Mouse (Mus musculus): ENCODE measurements around the gene Tsen2. TPM values are rescaled to one million over a fixed set of nuclear protein-coding genes. Genes with fewer than 3 reads are reported as not detected.

The Tsen2 gene
- polyA plus RNA-seq, 1 experiment from 2014 or later: 24.4 TPM

- ATAC-seq (ENCODE audit: low read depth) (no peak), DNase-seq (ENCODE audit: low spot score) (no peak)
- H3K4me2 ChIP-seq (ENCODE audit: low read depth, low read length): no peak overlapping the region
- H3K27ac ChIP-seq (replicated peaks; ENCODE audit: low read depth, low read length): no peak overlapping the region
- no peaks in the 10 kb centered on the region for H3K27me3 ChIP-seq (replicated peaks; ENCODE audit: control insufficient read depth, insufficient read depth, low read length)
- peaks cover 31% of the 10 kb centered on the region for H3K36me3 ChIP-seq (ENCODE audit: control insufficient read depth, insufficient read depth, low read length)
- 84% methylated on average over 5 of the region's 5 CpGs for whole genome bisulfite sequencing
- peaks cover 8% of the 10 kb centered on the region; the same call in 1 of the 2 replicates for H3K4me1 ChIP-seq (ENCODE audit: control insufficient read depth, insufficient read depth, low read length)
- no peak overlapping the region for H3K9ac ChIP-seq (ENCODE audit: low read depth, low read length)
- H3K4me3 ChIP-seq (ENCODE audit: low read depth, low read length): no peak overlapping the region
- no peaks in the 10 kb centered on the region for H3K9me3 ChIP-seq (ENCODE audit: control insufficient read depth, low read length)
Measured at GRCm38 (mm10) chr6:115546276-115546675, 1.8 kb downstream of the Tsen2 start.

- WGBS: 74% methylated on average over 5 of the region's 5 CpGs
- no peak overlapping the region for H3K9ac ChIP-seq (ENCODE audit: low read depth, low read length)
- H3K27me3 ChIP-seq (replicated peaks; ENCODE audit: control insufficient read depth, insufficient read depth, low read length): no peaks in the 10 kb centered on the region
- H3K36me3 ChIP-seq (ENCODE audit: control insufficient read depth, insufficient read depth, low read length): peaks cover 75% of the 10 kb centered on the region
- DNase-seq (ENCODE audit: low spot score) (no peak), ATAC-seq (ENCODE audit: low read depth) (0 out of 2 replicates have a peak, but pooled peaks have one; percentile 12)
- H3K27ac ChIP-seq (replicated peaks; ENCODE audit: low read depth, low read length): no peak overlapping the region
- H3K4me2 ChIP-seq (ENCODE audit: low read depth, low read length): no peak overlapping the region
- H3K9me3 ChIP-seq (ENCODE audit: control insufficient read depth, low read length): no peaks in the 10 kb centered on the region
- no peaks in the 10 kb centered on the region for H3K4me1 ChIP-seq (ENCODE audit: control insufficient read depth, insufficient read depth, low read length)
- H3K4me3 ChIP-seq (ENCODE audit: low read depth, low read length): no peak overlapping the region
Measured at GRCm38 (mm10) chr6:115555485-115555884, 11.0 kb downstream of the Tsen2 start.

DNA sequence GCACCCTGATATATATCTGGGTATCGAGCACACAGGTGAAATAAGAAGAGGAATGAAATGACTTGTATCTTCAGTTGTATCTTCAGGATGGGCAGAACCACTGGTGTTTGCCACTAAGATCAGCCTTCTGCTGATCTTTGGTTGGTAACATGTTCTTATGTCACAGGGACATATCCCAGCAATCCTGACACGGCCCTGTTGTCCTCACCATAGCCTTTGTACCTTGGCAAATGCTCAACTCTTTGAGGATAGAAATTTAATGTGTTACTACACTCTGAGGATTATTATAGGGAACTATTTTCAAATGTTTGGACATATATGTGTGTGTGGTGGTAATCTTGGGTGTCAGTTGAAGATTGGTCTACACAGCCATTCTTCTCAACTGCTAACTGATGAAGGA is 13.7 kb downstream of the Tsen2 start:
- no peak for DNase-seq (ENCODE audit: low spot score)
- no peak overlapping the region for H3K27ac ChIP-seq (replicated peaks; ENCODE audit: low read depth, low read length)
- H3K4me3 ChIP-seq (ENCODE audit: low read depth, low read length): no peak overlapping the region
- no peak overlapping the region for H3K9ac ChIP-seq (ENCODE audit: low read depth, low read length)
- ATAC-seq (ENCODE audit: low read depth): no peak
- H3K27me3 ChIP-seq (replicated peaks; ENCODE audit: control insufficient read depth, insufficient read depth, low read length): no peaks in the 10 kb centered on the region
- WGBS: 92% methylated on average over 2 of the region's 2 CpGs
- peaks cover 70% of the 10 kb centered on the region for H3K36me3 ChIP-seq (ENCODE audit: control insufficient read depth, insufficient read depth, low read length)
- no peak overlapping the region for H3K4me2 ChIP-seq (ENCODE audit: low read depth, low read length)
- H3K4me1 ChIP-seq (ENCODE audit: control insufficient read depth, insufficient read depth, low read length): no peaks in the 10 kb centered on the region
- no peaks in the 10 kb centered on the region for H3K9me3 ChIP-seq (ENCODE audit: control insufficient read depth, low read length)

DNA sequence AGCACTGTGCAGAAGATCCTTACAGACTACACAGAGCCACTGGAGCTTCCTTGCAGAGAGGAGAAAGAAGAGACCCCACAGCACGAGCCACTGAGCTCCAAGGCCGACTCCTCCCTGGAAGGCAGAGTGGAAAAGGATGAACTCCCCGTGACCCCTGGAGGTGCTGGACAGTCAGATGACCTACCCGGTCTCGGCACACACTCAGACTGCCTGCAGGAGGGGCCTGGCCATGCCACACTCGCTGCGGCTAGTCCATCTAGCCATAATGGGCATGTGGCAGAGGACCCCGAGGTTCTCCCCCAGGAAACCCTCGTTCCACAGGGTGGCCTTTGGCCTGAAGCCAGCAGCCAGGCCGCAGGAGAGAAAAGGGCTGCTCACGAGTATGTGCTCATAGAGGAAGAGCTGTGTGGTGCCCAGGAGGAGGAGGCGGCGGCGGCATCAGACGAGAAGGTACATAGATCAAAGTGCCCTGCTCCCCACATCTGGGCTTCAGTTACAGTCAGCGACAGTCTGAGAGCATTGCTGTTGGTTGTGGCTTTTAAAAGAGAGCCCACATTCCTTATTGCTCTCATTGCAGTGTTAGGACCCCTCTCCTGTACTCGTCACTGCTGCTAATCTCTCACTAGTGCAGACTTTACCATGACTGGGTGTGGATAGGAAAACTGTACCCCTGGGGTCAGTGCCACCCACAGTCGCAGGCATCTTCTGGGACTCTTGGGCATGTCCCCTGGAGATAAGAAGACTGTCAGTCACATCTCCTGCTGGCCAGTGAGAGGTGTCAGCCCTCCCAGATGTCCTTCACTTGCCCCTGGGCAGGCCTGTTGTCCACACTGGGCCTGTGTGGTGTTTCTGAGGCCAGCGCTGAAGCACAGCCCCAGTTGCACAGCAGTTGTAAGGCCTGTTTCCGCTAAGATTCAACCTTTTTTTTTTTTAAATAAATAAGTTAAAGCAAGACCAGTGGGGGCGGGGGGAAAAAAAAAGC is 15.5 kb downstream of the Tsen2 start:
- no peak overlapping the region for H3K4me3 ChIP-seq (ENCODE audit: low read depth, low read length)
- H3K4me2 ChIP-seq (ENCODE audit: low read depth, low read length): no peak overlapping the region
- H3K27ac ChIP-seq (replicated peaks; ENCODE audit: low read depth, low read length): no peak overlapping the region
- ATAC-seq (ENCODE audit: low read depth) (no peak), DNase-seq (ENCODE audit: low spot score) (no peak)
- H3K36me3 ChIP-seq (ENCODE audit: control insufficient read depth, insufficient read depth, low read length): peaks cover 62% of the 10 kb centered on the region
- H3K9me3 ChIP-seq (ENCODE audit: control insufficient read depth, low read length): no peaks in the 10 kb centered on the region
- no peak overlapping the region for H3K9ac ChIP-seq (ENCODE audit: low read depth, low read length)
- no peaks in the 10 kb centered on the region for H3K4me1 ChIP-seq (ENCODE audit: control insufficient read depth, insufficient read depth, low read length)
- WGBS: 76% methylated on average over 21 of the region's 21 CpGs
- no peaks in the 10 kb centered on the region for H3K27me3 ChIP-seq (replicated peaks; ENCODE audit: control insufficient read depth, insufficient read depth, low read length)

DNA sequence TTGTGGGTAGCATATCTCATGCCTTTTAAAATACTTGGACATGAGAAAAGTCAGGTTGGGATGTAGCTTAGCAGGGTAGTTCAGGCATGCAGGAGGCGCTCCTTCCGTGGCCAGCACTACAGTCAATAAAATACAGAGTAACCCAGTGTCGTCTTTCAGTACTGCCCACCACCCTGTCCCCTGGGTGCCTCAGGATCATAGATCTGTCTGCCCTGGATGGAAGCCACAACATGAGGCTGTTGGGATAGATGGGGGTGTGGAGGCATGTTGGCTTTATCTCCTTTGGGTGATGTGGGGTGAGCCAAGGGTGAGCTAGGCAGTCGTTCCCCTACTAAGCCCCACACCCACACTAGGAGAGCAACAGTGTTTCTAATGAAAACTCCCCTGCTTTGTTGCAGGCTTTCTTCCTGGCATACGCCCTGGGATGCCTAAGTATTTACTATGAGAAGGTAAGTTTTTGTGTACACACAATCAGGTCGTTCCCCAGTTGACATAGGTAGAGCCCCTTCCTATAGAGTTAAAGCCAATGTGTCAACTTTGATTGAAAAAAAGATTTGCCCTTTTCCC is 21.1 kb downstream of the Tsen2 start:
- H3K4me3 ChIP-seq (ENCODE audit: low read depth, low read length): no peak overlapping the region
- H3K4me1 ChIP-seq (ENCODE audit: control insufficient read depth, insufficient read depth, low read length): no peaks in the 10 kb centered on the region
- no peak for DNase-seq (ENCODE audit: low spot score)
- no peak overlapping the region for H3K4me2 ChIP-seq (ENCODE audit: low read depth, low read length)
- no peaks in the 10 kb centered on the region for H3K9me3 ChIP-seq (ENCODE audit: control insufficient read depth, low read length)
- no peak overlapping the region for H3K27ac ChIP-seq (replicated peaks; ENCODE audit: low read depth, low read length)
- peaks cover 74% of the 10 kb centered on the region for H3K36me3 ChIP-seq (ENCODE audit: control insufficient read depth, insufficient read depth, low read length)
- no peak for ATAC-seq (ENCODE audit: low read depth)
- WGBS: 81% methylated on average over 6 of the region's 6 CpGs
- H3K27me3 ChIP-seq (replicated peaks; ENCODE audit: control insufficient read depth, insufficient read depth, low read length): no peaks in the 10 kb centered on the region
- no peak overlapping the region for H3K9ac ChIP-seq (ENCODE audit: low read depth, low read length)

- Histone ChIP-seq H3K36me3 (ENCODE audit: control insufficient read depth, insufficient read depth, low read length) (peaks cover 83% of the 10 kb centered on the region), H3K9me3 (ENCODE audit: control insufficient read depth, low read length) (no peaks in the 10 kb centered on the region), H3K4me2 (ENCODE audit: low read depth, low read length) (no peak overlapping the region), H3K4me1 (ENCODE audit: control insufficient read depth, insufficient read depth, low read length) (no peaks in the 10 kb centered on the region), H3K9ac (ENCODE audit: low read depth, low read length) (no peak overlapping the region), H3K4me3 (ENCODE audit: low read depth, low read length) (no peak overlapping the region), H3K27ac (replicated peaks; ENCODE audit: low read depth, low read length) (no peak overlapping the region), H3K27me3 (replicated peaks; ENCODE audit: control insufficient read depth, insufficient read depth, low read length) (no peaks in the 10 kb centered on the region)
- no peak for ATAC-seq (ENCODE audit: low read depth)
- DNase-seq (ENCODE audit: low spot score): no peak
- WGBS: 91% methylated on average over 7 of the region's 7 CpGs
Measured at GRCm38 (mm10) chr6:115574171-115574570, 29.7 kb downstream of the Tsen2 start.

DNA sequence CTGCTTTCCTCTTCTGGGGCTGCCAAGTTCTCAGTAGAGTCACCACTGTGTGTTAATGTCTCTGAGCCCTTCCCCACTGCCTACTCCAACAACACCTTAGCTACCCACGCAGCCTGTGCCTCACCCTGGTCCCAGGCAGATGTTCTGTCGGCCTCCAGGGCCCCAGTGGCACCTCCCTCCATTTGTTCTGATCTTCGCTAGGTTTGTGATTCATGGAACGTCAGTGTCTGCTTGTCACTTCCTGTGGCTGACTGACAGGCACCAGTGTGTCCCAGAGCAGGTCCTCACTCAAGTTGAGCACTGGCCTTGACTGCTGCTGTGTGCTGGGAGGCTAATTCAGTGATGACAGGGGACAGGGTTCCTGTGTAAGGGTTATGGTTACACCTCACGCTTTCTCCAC is 32.9 kb downstream of the Tsen2 start:
- DNase-seq (ENCODE audit: low spot score) (no peak), ATAC-seq (ENCODE audit: low read depth) (no peak)
- Histone ChIP-seq H3K9ac (ENCODE audit: low read depth, low read length) (no peak overlapping the region), H3K9me3 (ENCODE audit: control insufficient read depth, low read length) (no peaks in the 10 kb centered on the region), H3K27ac (replicated peaks; ENCODE audit: low read depth, low read length) (no peak overlapping the region), H3K36me3 (ENCODE audit: control insufficient read depth, insufficient read depth, low read length) (peaks cover 76% of the 10 kb centered on the region), H3K27me3 (replicated peaks; ENCODE audit: control insufficient read depth, insufficient read depth, low read length) (no peaks in the 10 kb centered on the region), H3K4me2 (ENCODE audit: low read depth, low read length) (no peak overlapping the region), H3K4me1 (ENCODE audit: control insufficient read depth, insufficient read depth, low read length) (no peaks in the 10 kb centered on the region), H3K4me3 (ENCODE audit: low read depth, low read length) (no peak overlapping the region)
- WGBS: 79% methylated on average over 5 of the region's 5 CpGs

DNA sequence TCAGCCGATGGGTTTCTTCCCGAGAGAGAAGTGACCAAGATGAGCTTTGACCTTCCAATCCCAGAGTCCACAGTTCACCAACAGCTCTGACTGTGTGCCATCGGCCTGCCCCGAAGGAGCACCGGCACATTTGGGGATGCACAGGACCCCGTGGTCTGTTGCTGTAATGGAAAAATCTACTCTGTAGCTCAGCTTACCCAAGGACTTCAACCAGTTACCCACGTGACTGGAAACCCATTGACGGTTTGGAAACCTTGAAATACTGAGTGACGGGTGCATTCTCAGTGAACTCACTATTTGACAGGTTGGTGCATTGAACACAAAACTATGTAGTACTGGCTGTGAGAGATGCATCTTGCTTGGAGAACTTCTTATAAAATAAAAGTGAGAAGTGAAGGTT is 33.5 kb downstream of the Tsen2 start:
- 87% methylated on average over 9 of the region's 9 CpGs for WGBS
- peaks cover 71% of the 10 kb centered on the region for H3K36me3 ChIP-seq (ENCODE audit: control insufficient read depth, insufficient read depth, low read length)
- no peaks in the 10 kb centered on the region for H3K4me1 ChIP-seq (ENCODE audit: control insufficient read depth, insufficient read depth, low read length)
- H3K27me3 ChIP-seq (replicated peaks; ENCODE audit: control insufficient read depth, insufficient read depth, low read length): no peaks in the 10 kb centered on the region
- ATAC-seq (ENCODE audit: low read depth) (no peak), DNase-seq (ENCODE audit: low spot score) (no peak)
- H3K4me2 ChIP-seq (ENCODE audit: low read depth, low read length): no peak overlapping the region
- no peak overlapping the region for H3K4me3 ChIP-seq (ENCODE audit: low read depth, low read length)
- no peak overlapping the region for H3K27ac ChIP-seq (replicated peaks; ENCODE audit: low read depth, low read length)
- no peak overlapping the region for H3K9ac ChIP-seq (ENCODE audit: low read depth, low read length)
- no peaks in the 10 kb centered on the region for H3K9me3 ChIP-seq (ENCODE audit: control insufficient read depth, low read length)
